Mouse (Mus musculus) kidney, postnatal 36 days (tissue): ENCODE measurements around the gene Sgk2.
"Not testable (repeated sequence)": the region's sequence is repeated elsewhere in the genome, so short reads cannot be mapped to it uniquely, and the experiment has no call there.

Experiments used
- DNase-seq, 2 experiments: peaks; one replicate each; pipeline ENCODE4 v3.0.0; 2021 to 2022; ENCODE audit warnings: mixed read lengths in 2 of 2

Gene Sgk2

DNA sequence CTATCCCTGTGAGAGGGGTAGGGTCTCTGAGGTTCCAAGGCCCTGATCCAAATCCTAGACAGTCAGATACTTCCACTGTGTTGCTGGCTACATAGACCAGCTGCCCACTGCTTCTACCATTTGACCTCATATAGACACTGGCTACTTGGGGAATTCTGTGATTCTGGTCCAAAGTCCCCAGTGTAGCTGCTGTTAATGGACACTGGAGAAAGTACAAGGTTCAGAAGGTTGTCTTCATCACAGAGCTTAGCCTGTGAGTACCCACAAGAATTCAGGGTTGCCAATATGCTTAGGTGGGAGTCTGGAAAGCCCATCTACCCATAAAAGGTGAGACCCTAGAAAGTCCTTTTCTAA is 4.9 kb downstream of the Sgk2 start:
- DNase-seq: peak; percentile 51 to 78

DNA sequence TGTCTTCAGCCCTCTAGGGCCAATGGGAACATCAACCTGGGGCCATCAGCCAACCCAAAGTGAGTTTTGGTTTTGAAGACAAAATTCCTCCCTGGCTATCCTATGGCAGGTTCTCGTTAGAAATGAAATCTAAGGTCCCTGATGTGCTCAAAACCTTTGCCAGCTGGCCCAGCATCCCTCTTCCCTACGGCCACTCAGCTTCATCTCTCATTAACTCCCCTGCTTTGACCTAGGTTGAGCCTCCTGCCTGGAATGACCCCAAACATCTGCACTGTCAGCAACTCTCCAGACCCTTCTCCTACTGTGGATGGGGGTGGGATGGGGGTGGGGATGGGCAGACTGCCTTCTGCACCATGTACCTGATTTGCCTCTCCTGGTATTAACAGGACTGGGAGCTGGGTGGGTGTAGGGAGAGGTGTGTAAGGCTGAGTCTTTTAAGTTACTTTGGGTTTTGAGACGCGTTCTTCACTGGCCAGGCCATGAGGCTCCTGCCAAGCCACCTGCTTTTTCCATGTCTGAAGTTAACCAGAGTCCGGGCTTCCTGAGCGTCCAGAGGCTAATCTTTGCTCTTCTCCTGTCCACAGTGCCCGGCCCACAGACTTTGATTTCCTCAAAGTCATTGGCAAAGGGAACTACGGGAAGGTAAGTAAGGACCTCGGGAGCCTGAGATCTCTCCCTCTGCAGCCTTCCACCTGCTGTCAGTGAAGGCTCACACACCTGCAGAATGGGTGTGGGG is 6.9 kb downstream of the Sgk2 start:
- peak; percentile 72 to 81 for DNase-seq

DNA sequence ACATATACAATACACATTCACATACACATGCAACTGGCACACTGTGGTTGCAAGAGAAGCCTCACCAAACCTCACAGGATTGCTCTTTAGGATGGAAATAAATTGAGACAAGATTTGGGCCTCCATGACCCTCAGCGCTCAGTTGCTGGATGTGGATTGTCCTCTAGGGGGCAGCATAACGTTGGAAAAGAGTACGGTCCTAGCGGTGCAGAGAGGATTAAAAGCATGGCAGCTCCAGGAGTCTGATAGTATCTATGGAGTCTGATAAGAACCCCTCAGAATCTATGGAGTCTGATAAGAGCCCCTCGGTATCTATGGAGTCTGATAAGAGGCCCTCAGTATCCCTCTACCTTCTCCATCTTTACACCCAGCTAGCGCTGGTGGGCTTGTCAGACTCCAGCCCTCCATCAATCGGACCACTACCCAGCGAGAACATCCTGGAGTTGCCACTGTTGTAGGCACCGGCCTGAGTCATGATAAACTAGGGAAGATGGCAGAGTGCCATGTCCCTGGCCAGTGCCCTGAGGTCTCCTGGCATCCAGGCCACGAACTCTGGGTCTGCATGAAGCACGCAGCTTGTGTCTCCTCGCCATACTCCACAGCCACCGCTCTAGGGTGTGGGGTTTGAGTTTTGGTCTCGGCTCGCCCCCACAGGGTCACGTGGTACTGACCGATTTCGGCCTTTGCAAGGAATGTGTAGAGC is 11.5 kb downstream of the Sgk2 start:
- peak; percentile 57 to 78 for DNase-seq

DNA sequence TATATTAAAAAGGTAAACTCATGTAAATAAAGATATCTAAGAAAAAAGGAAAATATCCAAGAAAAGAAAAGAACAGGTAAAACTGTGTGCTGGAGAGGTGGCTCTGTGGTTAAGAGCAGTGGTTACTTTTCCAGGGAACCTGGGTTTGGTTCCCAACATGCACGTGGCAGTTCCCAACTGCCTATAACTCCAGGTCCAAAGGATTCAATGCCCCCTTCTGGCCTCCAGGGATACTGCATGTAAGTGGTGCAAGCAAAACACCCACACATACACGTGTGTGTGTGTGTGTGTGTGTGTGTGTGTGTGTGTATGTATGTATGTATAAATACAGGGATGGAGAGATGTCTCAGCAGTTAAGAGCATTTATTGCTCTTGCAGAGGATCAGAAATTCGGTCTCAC is 12.6 kb downstream of the Sgk2 start:
- DNase-seq: peak; percentile 59 to 79

DNA sequence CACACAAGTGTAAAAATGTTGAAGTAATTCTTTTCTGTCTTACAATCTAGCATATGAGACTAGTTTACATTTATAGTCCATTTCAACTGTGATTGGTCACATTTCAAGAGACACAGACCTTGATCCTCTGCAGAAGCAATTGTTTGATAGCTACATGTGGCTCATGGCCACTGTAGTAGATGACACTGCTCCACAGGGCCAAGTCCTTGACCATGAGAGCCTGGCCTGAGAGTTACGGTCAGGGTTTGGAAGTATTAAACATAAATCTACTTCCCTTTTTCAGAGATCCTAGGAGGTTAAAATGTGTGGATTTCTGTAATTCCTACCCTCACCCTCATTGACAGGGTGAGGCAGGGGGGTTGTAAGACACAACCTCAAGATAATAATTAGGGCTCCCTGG is 13.9 kb downstream of the Sgk2 start:
- no peak for DNase-seq

DNA sequence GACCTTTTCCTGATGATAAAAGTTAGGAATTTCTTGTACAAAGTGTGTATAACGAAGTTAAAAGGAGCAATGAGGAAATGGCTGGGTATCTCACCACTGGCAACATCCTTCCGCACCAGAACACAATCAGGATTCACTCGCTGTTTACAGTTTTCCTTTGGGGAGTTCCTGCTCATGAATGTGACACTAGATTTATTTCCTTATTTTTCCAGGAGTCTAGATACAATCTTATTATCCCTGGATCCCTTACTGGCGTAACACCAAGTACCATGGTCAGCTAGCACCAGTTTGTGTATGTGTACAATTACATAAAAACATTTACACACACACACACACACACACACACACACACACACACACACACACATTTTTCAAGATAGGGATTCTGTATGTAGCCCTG is 20.2 kb downstream of the Sgk2 start:
- DNase-seq: no peak

DNA sequence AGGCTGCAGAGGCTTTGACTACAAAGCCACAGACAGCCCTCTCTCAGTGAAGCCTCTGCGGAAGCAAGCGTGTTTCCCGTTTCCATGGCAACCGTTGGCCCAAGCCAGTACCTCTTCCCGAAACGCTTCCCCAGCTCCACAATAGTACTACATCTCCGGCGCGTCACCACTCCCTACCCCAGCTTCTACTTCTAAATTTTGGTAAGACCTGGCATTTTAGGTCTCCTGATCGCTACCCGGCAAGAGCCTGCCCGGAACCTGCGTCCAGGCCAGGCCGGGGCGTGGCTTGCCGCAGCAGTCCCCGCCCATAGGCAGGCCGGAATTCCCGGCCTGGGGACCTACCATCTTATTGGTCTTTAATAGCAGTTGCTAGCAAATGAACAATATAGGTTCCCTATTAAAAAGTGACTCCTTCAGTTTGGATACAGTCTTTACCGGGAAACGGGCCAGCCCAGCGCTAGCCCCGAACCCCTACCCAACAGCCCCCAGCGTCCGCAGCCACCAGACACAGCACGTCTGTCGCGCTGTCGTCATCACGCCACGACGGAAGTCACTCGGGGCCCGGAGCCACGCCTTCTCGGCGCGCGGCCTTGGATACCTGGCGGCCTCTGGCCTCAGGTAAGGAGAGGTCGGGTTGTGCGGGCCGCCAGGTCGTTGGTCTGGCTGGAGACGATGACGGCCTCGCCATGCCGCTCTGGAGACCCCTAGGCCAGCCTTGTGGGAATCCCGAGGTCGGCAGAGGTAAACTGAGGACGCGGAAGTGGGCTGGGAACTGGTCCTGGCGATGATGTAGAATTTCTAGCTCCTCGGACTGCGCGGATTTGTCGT is 30.0 kb downstream of the Sgk2 start, which contains the start of gene Ift52:
TSS of gene Ift52 (plus strand) at position 439 of the 828 bp plus-strand sequence.
- peak; percentile 94 to 97 for DNase-seq

DNA sequence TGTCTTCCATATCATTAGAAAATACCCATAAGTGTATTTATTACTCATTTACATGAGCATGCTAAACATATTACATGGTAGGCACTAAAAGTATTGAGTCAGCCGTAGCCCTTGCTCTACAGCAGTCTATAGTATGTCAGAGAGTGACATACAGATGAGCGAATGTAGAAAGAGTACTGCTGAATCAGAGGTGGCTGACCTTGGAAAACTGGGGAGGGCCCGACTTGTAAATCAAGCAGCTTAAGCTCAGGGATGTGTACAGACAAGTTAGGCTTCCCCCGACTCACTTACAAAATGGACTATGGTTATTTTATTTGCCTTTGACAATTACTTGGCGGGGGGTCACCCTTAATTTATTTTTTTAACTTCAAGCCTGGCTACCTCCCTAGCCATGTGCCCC is 44.2 kb downstream of the Sgk2 start:
- DNase-seq: no peak

DNA sequence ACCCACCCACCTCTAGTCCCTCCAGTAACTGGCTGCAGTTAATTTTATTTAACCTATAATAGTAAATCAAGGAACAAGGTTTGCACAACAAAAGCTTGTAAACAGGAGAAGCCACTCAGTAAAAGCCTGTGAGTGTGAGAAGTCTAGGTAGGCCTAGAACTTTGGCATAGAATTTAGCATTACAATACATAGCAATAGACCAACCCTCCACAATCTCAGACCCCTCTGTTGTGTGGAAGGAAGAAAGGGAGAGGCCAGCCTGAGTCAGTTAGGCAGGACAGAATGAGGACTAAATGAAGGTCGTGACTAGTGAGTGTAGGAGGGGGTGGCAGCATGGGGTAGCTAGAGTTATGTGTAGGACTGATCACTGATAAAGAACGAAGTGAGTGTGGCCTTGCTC is 44.6 kb downstream of the Sgk2 start:
- no peak for DNase-seq

DNA sequence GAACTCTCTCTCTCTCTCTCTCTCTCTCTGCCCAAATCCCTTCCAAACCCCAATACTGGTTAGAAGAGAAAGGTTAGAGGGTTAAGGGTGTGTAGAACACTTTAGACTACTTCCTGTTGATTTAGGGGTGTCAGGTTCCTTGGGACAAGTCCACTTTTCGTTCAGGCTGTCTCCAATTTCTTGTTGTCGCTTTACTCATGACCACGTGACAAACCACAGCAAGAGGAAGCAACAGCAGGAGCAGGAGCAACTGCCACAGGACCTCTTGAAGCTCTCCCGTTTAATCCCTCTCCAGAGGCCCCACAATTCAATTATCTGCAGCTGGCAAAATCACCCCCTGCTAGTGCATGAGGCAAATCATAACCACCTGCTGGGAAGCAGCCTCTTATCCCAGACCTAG is 45.5 kb downstream of the Sgk2 start:
- DNase-seq: no peak

DNA sequence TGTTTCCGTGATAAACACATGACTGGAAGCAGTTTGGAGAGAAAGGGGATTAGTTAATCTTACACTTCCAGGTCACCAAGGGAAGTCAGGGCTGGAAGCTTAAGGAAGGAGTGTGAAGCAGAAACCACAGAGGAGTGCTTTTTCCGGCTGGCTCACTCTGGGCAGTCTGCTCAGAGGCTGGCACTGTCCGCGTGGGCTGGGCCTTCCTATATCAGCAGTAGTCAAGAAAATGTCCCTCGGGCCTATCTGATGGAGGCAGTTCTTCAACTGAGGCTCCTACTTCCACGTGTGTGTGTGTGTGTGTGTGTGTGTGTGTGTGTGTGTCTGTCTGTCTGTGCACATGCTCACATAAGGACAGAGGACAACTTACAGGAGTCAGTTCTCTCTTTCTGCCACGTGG is 52.8 kb downstream of the Sgk2 start:
- no peak for DNase-seq

DNA sequence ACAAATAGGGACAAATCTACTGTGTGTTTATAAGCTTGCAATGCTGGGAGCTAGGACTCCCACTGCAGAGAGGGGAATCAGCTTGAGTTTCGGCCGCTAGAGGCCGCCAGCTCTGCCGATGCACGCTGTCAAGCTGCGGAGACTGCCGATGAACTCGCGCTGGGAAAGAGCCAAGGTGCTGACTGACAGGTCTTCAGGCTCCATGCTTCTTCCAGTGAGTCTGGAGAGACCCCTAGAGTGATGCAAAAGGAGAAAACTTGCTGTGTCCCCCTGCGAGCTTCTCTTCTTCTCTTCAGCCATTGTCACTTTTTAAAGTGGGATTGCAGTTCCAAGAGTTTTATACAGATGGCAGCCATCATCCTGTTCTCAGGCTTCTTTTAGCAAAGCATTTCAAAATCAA is 61.0 kb downstream of the Sgk2 start:
- peak; percentile 76 to 92 for DNase-seq

DNA sequence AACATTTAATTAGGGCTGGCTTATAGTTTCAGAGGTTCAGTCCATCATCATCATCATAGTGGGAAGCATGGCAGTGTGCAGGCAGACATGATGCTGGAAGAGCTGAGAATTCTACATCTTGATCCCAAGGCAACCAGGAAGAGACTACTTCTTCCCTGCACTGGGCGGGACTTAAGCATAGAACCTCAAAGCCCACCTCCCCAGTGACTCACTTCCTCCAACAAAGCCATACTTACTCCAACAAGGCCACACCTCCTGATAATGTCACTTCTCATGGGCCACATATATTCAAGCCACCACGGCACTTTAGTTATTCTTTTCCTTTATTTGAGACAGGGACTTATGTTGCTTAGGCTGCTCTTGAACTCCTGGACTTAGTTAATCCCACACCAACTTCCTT is 62.0 kb downstream of the Sgk2 start:
- no peak for DNase-seq

DNA sequence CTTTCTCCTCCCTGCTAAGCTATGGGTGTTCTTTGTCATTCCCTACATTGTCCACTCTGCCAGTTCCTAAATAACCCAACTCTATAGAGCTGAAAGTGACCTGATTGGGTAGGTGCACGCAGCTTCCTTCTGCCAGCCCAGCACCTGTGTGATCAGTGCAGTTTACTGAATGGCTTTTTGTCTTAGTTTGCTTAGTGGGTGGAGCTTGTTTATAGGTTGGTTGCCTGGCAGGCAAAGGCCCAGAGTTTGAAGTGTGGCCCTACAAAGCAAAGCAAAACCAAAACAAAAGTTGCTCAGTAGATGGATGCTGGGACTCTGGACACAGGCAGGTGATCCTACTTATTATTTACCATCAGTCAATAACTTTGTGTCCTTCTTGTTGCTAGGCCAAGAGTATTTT is 64.6 kb downstream of the Sgk2 start:
- DNase-seq: no peak

DNA sequence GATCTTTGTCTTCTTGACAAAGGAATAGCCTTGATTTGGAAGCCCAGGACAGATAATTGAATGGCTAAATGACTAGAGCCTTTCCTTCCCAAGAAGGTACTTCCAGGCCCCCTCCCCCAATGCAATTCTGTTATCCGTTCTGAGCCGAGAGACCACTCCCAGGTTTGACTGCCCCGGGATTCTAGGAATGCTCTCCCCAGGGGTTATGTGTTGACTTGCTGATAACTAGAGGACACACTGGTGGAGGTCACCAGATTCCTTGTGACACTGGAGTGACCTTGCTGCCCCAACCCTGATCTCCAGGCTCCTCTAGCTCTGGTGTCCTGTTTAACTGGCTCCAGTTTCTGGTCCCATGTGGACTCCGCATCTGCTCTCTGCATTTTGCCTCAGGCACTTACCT is 65.0 kb downstream of the Sgk2 start:
- no peak for DNase-seq

DNA sequence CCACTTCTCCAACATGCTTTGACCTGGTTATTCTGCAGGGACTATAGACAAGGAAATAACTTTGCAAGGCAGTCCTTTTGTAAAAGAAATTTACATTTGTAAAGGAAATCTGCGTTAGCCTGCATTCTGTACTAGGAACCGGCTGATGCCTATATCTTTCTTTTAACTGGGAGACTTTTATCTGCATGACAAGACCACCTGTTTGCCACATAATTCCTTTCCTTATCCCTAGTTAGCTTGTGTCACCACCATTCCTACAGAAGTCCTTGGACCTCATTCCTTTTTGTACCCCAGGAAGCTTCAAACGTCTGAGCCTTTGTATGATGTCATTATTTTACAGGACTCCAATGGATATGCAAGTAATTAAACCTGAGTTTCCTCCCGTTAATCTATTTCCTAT is 65.7 kb downstream of the Sgk2 start:
- DNase-seq: no peak

DNA sequence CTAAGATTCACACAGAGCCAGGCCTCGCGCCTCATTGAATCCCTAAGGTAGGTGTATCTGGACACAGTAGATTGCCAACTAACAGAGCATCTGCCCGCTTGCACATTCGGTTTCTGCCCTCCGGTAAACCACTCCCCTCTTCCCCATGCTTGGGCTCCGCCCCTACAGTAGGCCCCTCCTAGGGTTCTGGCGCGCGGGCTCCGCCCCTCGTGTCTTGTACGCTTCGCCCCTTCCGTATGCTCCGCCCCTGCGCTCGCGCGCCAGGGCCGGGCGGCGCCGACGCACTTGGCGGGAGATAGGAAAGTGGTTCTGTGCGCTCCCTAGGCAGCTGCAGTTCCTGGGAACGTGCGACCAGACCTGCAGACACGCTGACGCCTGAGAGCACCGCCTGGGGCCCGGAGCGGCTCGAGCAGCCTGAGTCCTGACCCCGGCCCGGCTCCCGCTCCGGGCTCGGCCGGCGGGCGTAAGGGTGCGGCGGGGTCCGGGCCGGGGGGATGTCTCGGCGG is 67.3 kb downstream of the Sgk2 start, which contains the start of gene Mybl2:
TSS of gene Mybl2 (plus strand) at position 353 of the 506 bp plus-strand sequence.
- peak; percentile 93 to 95 for DNase-seq

DNA sequence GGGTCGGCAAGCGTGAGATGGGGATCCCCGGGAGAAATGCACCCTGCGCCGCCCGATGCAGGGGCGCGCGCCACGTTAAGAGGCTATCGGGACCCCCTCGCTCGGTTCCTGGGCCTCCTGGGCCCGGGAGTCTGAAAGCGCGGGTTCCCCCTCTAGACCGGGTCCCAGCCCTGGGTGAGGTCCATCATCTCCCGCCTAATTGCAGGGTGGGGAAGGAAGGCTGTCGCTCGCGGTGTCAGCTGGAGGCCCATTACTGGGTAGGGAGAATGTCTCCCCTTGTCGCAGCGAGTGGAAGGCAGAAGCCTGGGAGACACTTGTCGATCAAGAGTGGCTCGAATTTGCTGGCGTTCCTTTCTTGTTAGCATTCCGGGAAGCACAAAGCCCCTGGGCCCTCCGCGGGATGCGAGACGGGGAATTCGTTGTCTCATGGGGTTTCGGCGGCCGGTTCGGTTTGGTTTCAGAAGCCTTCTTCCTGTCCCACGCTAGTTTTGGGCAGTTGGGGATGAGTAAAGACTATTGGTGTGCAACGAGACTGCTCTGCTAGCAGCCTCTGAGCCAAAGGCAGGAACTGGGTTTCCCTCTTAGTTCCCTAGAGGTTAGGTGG is 67.9 kb downstream of the Sgk2 start:
- no peak for DNase-seq

DNA sequence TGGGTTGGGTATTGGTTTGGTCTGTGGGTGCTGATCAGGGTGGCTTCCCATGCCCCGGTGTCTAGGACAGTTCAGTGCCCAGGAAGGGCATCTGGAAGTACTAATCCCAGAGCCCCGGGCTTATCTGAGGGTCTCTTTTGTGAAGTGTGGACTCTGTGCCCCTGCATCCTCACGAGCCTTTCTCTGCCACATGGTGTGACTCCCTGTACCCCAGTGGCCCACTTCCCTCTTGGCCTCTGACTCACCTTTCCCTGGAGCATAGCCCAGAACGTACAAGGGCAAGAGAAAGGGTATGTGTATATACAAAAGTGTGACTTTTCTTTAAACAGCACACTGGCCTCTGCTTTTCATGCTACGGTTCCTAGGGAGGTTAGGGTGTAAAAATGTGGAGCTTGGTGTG is 68.6 kb downstream of the Sgk2 start:
- no peak for DNase-seq

DNA sequence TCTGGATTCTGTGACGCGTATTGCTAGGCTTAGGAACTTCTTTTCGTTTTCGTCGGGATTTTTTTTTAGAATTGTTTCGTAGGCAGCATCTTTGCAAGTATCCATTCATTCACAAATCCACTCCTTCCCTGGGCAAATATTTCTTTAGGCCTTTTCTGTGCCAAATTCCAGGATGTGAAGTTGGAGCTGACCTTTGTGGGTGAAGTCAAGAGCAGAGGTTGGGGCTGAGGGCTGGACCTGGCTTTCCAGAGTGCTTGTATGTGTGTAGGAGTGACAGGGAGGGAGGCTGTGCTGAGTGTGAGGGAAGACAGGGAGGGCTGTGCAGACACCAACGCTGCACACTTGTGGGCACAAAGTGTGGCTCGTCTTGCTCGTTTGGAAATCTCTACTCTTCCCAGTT is 69.5 kb downstream of the Sgk2 start:
- DNase-seq: no peak

DNA sequence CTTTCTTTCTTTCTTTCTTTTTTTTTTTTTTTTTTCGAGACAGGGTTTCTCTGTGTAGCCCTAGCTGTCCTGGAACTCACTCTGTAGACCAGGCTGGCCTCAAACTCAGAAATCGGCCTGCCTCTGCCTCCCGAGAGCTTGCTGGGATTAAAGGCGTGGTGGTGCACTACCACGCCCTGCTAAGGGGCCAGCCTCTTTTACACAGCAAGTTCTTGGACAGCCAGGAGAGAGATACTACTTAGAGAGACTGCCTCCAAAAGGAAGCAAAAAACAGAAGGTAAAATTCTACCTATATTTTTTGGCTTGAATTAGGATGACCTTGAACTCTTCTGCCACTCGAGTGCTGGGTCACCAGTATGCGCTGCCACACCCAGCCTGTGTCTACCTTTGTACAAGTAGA is 71.9 kb downstream of the Sgk2 start:
- DNase-seq: not testable (repeated sequence)

DNA sequence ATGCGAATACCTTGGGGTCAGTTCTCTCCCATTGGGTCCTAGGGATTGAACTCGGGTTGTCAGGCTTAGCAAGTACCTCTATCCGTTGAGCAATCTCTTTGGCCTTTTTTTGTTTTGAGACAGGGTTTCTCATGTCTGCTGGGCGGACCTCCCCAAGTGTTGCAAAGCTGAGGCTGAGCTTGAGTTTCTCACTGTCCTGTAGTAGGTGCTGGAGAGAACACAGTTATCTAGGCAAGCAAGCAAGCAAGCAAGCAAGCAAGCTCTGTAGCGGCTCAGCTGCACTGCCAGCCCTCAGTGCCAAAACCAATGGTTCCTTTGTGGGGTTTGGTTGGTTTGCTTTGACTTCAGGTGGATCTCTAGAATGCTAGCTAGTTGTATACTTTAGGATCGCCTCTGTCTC is 73.5 kb downstream of the Sgk2 start:
- DNase-seq: no peak
